Mouse (Mus musculus) embryonic facial prominence, embryonic 13.5 days (tissue): ENCODE measurements around the gene Tbc1d4. TPM values are rescaled to one million over a fixed set of nuclear protein-coding genes. Genes with fewer than 3 reads are reported as not detected.

ENCODE experiments used
- ATAC-seq: fragments of 200-750 bp; cut with Nextera tagmentation; 2 replicates; pipeline ENCODE4 v1.8.0; 2017; ENCODE audit warnings: low read depth; ENCODE audit not compliant: insufficient number of reproducible peaks, insufficient read depth, low FRiP score, low TSS enrichment
- H3K27ac ChIP-seq: fragments of 300-500 bp; sonication (generic); 2 replicates; pipeline ENCODE4 v1.5.1; 2015; ENCODE audit warnings: moderate library complexity, mild to moderate bottlenecking, inconsistent platforms
- H3K27me3 ChIP-seq: fragments of 300-500 bp; sonication (generic); 2 replicates; pipeline ENCODE4 v1.6.1; 2015; ENCODE audit warnings: mild to moderate bottlenecking, inconsistent platforms
- H3K36me3 ChIP-seq: fragments of 300-500 bp; sonication (generic); 2 replicates; pipeline ENCODE4 v1.6.1; 2015; ENCODE audit warnings: mild to moderate bottlenecking, inconsistent platforms
- H3K4me1 ChIP-seq: fragments of 300-500 bp; sonication (generic); 2 replicates; pipeline ENCODE4 v1.6.1; 2015; ENCODE audit warnings: inconsistent platforms
- H3K4me2 ChIP-seq: fragments of 300-500 bp; sonication (generic); 2 replicates; pipeline ENCODE4 v1.6.1; 2015; ENCODE audit warnings: moderate library complexity, mild to moderate bottlenecking, inconsistent platforms
- H3K4me3 ChIP-seq: fragments of 300-500 bp; sonication (generic); 2 replicates; pipeline ENCODE4 v1.5.1; 2015; ENCODE audit warnings: mild to moderate bottlenecking, inconsistent platforms
- H3K9ac ChIP-seq: fragments of 300-500 bp; sonication (generic); 2 replicates; pipeline ENCODE4 v1.6.1; 2015; ENCODE audit warnings: mild to moderate bottlenecking, inconsistent platforms
- H3K9me3 ChIP-seq: fragments of 300-500 bp; sonication (generic); 2 replicates; pipeline ENCODE4 v1.6.1; 2016; ENCODE audit warnings: inconsistent platforms
- WGBS: fragments of 180-500 bp; shearing (Covaris S2); methylation state at CpG from one replicate; pipeline ENCODE4 v1.1.7; 2015; ENCODE audit warnings: mixed read lengths; 5-methylcytosine and 5-hydroxymethylcytosine counted together
- polyA plus RNA-seq: library from polyadenylated mRNA; unstranded; fragments of >200 nt; fragmentation: Nextera tagmentation; extraction: Ambion mirVana; gene quantifications from 2 replicates; pipeline ENCODE4 v1.2.1, GENCODE M21; 2015

Gene Tbc1d4
- polyA plus RNA-seq, 1 experiment from 2014 or later = 11.1 TPM

DNA sequence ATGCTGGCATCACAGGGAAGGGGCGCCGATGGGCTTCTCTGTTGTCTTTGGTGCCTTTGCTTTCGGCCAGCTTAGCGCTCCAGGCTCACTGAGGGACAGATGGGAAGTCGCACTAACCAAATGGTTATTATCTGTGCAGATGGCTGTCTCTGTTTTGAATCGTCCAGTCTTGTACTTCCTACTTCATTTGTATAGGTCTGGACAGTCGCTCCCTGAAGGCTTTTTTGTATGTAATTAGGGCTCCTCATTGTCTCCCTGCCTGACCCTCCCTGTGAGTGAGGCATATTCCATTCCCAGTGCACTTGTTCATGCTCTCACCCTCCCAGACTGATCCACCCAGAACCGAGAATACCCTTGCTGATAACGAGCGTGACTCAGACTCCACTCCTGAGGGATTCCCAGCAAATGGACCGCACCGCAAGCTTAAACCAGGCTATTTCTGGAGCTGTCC is 47.7 kb downstream of the Tbc1d4 start:
- 68% methylated on average over 12 of the region's 12 CpGs for WGBS
- H3K27me3 ChIP-seq = no peaks in the 10 kb centered on the region
- no peak overlapping the region for H3K4me2 ChIP-seq
- peaks cover 4% of the 10 kb centered on the region; the same call in 1 of the 2 replicates for H3K4me1 ChIP-seq
- no peaks in the 10 kb centered on the region for H3K36me3 ChIP-seq
- no peak overlapping the region for H3K4me3 ChIP-seq
- H3K9me3 ChIP-seq = no peaks in the 10 kb centered on the region
- no peak for ATAC-seq
- H3K9ac ChIP-seq = no peak overlapping the region
- no peak overlapping the region for H3K27ac ChIP-seq

DNA sequence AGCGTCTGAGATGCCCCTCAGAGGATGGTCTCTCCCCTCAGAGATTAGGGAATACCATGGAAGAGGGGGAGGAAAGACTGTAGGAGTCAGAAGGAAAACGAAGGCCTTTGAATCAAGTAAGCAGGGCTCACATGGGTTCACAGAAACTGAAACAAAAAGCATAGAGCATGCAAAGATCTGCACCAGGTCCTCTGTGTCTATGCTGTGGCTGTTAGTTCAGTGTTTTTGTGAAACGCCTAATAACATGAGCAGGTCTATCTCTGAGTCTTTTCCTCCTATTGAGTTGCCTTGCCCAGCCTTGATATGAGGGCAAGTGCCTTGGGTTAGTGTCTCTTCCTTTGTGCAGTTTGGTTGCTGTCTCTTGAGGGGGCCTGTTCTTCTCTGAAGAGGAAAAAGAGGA is 49.5 kb downstream of the Tbc1d4 start:
- WGBS = 82% methylated on average over 3 of the region's 3 CpGs
- no peak overlapping the region for H3K4me2 ChIP-seq

GRCm38 (mm10) chr14:101548885-101549573 is 60.0 kb downstream of the Tbc1d4 start:
- H3K27ac ChIP-seq = no peak overlapping the region
- no peaks in the 10 kb centered on the region for H3K36me3 ChIP-seq
- peaks cover 9% of the 10 kb centered on the region; the same call in 1 of the 2 replicates for H3K4me1 ChIP-seq
- no peaks in the 10 kb centered on the region for H3K9me3 ChIP-seq
- no peak overlapping the region for H3K9ac ChIP-seq
- no peak for ATAC-seq
- 83% methylated on average over 20 of the region's 20 CpGs for WGBS
- H3K4me2 ChIP-seq = no peak overlapping the region
- H3K27me3 ChIP-seq = no peaks in the 10 kb centered on the region
- H3K4me3 ChIP-seq = no peak overlapping the region

More for the DNA sequence above, 49.5 kb downstream of the Tbc1d4 start:
- Histone ChIP-seq H3K9ac (no peak overlapping the region), H3K4me3 (no peak overlapping the region), H3K27me3 (no peaks in the 10 kb centered on the region), H3K9me3 (no peaks in the 10 kb centered on the region), H3K36me3 (no peaks in the 10 kb centered on the region), H3K27ac (no peak overlapping the region), H3K4me1 (peaks cover 10% of the 10 kb centered on the region; the same call in 1 of the 2 replicates)
- ATAC-seq = no peak

DNA sequence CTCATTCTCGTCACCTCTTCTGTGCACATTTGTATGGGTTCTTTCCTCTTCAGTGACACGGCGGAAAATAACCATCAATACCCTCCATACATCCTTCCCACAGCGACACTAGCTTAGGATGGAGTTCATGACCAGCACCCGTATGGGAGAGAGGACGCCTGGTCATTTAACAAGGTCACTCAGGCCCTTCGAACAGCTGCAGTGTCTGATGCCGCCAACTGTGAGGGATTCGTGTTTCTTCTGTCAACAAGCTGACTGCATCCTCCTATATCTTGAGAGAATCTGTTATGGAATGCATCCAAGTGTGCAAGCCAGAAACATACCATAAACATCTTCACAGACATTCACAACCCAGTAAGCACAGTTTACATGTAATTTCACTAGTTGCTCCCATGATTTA is 67.1 kb downstream of the Tbc1d4 start:
- H3K27ac ChIP-seq = no peak overlapping the region
- no peak overlapping the region for H3K4me2 ChIP-seq
- H3K9ac ChIP-seq = no peak overlapping the region
- H3K4me1 ChIP-seq = peaks cover 9% of the 10 kb centered on the region
- no peaks in the 10 kb centered on the region for H3K27me3 ChIP-seq
- H3K36me3 ChIP-seq = no peaks in the 10 kb centered on the region
- WGBS = 79% methylated on average over 9 of the region's 9 CpGs
- H3K4me3 ChIP-seq = no peak overlapping the region
- H3K9me3 ChIP-seq = no peaks in the 10 kb centered on the region
- ATAC-seq = no peak

GRCm38 (mm10) chr14:101541141-101541540 is 67.8 kb downstream of the Tbc1d4 start:
- 87% methylated on average over 5 of the region's 5 CpGs for WGBS
- no peaks in the 10 kb centered on the region for H3K27me3 ChIP-seq
- peaks cover 7% of the 10 kb centered on the region for H3K4me1 ChIP-seq
- H3K9me3 ChIP-seq = no peaks in the 10 kb centered on the region
- no peak overlapping the region for H3K9ac ChIP-seq
- no peak for ATAC-seq
- no peak overlapping the region for H3K4me2 ChIP-seq
- no peak overlapping the region for H3K4me3 ChIP-seq
- H3K27ac ChIP-seq = no peak overlapping the region
- H3K36me3 ChIP-seq = no peaks in the 10 kb centered on the region

DNA sequence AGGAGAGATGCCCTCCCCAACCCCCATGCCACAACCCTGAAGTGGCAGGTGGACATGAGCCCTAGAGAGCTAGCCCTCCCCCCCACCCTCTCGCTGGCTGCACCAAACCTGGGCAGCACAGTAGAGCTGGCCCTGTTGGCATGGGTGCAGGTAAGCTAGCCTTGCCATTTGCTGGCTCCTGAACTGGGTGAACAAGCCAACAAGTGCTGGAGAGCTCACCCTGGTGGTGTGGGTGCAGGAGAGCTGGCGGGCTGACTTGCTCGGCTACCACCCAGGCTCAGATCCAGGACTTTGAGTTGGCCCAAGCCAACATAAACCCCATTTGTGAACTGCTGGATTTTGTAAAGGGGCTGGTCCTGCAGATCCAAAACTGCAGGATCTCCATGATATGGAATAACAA is 68.5 kb downstream of the Tbc1d4 start:
- Histone ChIP-seq H3K27ac (no peak overlapping the region), H3K4me2 (no peak overlapping the region), H3K4me1 (peaks cover 2% of the 10 kb centered on the region; the same call in 1 of the 2 replicates), H3K36me3 (no peaks in the 10 kb centered on the region), H3K9ac (no peak overlapping the region), H3K9me3 (no peaks in the 10 kb centered on the region), H3K4me3 (no peak overlapping the region), H3K27me3 (no peaks in the 10 kb centered on the region)
- no peak for ATAC-seq
- WGBS = 95% methylated on average over 3 of the region's 3 CpGs

GRCm38 (mm10) chr14:101537906-101538305 is 71.1 kb downstream of the Tbc1d4 start:
- H3K36me3 ChIP-seq = no peaks in the 10 kb centered on the region
- no peak overlapping the region for H3K9ac ChIP-seq
- no peak overlapping the region for H3K4me2 ChIP-seq
- no peak overlapping the region for H3K27ac ChIP-seq
- no peak for ATAC-seq
- H3K4me3 ChIP-seq = no peak overlapping the region
- H3K27me3 ChIP-seq = no peaks in the 10 kb centered on the region
- WGBS = 48% methylated on average over 2 of the region's 2 CpGs
- no peaks in the 10 kb centered on the region for H3K9me3 ChIP-seq
- H3K4me1 ChIP-seq = no peaks in the 10 kb centered on the region; the same call in 1 of the 2 replicates

- Histone ChIP-seq H3K4me3 (no peak overlapping the region), H3K27ac (no peak overlapping the region), H3K4me2 (no peak overlapping the region), H3K36me3 (no peaks in the 10 kb centered on the region), H3K9me3 (no peaks in the 10 kb centered on the region), H3K27me3 (no peaks in the 10 kb centered on the region), H3K4me1 (no peaks in the 10 kb centered on the region; the same call in 1 of the 2 replicates), H3K9ac (no peak overlapping the region)
- no peak for ATAC-seq
- 46% methylated on average over 1 of the region's 1 CpGs for WGBS
Measured at GRCm38 (mm10) chr14:101537413-101537812, 71.6 kb downstream of the Tbc1d4 start.

DNA sequence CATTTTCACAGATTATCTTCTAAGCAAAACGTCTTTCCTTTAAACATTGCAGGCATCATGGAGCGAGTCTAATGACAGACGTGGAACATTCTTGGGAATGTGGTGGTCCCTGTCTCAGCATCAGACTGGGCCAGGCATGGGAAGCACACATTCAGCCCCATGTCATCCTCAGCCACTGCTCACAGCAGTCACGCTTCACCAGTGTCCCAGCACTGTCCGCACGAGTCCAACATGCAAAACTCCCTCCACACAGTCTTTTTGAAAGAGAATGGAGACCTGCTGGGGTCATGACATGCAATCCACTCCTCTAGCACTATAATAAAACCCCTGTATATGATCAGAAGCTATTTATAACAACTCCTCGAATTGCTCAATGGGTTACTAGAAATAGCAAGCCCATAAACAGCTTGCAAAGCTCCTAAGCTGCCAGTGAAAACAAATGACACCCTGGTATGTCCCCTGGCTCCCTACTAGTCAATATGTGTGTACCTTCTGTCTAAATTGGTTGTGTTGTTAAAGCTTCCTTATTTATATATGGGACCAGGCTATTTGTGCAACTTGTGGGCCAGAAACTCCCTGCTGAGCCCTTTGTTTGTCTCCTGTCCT is 76.8 kb downstream of the Tbc1d4 start:
- ATAC-seq = no peak
- Histone ChIP-seq H3K4me3 (no peak overlapping the region), H3K9me3 (no peaks in the 10 kb centered on the region), H3K9ac (no peak overlapping the region), H3K27me3 (no peaks in the 10 kb centered on the region), H3K27ac (no peak overlapping the region), H3K4me1 (no peaks in the 10 kb centered on the region), H3K4me2 (no peak overlapping the region), H3K36me3 (no peaks in the 10 kb centered on the region)
- 77% methylated on average over 7 of the region's 7 CpGs for WGBS

DNA sequence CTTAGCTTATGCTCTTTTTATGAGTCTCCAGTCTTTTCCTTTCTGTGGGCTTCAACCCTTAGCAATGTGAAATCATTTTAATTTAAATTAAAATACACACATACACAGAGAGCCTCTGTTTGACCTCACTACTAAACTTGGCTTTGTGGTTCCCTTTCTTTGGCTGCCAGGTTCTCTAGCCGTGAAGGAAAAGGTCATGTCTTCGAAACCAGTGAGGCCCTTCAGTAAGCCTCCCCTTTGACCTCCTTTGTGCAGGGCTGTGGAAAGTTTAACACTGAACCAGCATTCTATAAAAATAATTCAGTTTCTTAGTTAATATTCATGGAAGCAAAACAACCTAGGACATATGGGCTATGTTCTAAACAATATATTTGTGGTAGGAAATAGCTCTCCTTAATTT is 78.5 kb downstream of the Tbc1d4 start:
- H3K9me3 ChIP-seq = no peaks in the 10 kb centered on the region
- H3K4me3 ChIP-seq = no peak overlapping the region
- no peak for ATAC-seq
- no peaks in the 10 kb centered on the region for H3K36me3 ChIP-seq
- no peak overlapping the region for H3K27ac ChIP-seq
- no peak overlapping the region for H3K9ac ChIP-seq
- H3K4me1 ChIP-seq = no peaks in the 10 kb centered on the region
- H3K27me3 ChIP-seq = no peaks in the 10 kb centered on the region
- H3K4me2 ChIP-seq = no peak overlapping the region
- WGBS = 70% methylated on average over 2 of the region's 2 CpGs

- WGBS = 89% methylated on average over 6 of the region's 6 CpGs
- no peaks in the 10 kb centered on the region for H3K27me3 ChIP-seq
- H3K9me3 ChIP-seq = no peaks in the 10 kb centered on the region
- H3K36me3 ChIP-seq = no peaks in the 10 kb centered on the region
- no peak overlapping the region for H3K4me3 ChIP-seq
- no peak for ATAC-seq
- no peaks in the 10 kb centered on the region for H3K4me1 ChIP-seq
- H3K4me2 ChIP-seq = no peak overlapping the region
- H3K27ac ChIP-seq = no peak overlapping the region
- H3K9ac ChIP-seq = no peak overlapping the region
Measured at GRCm38 (mm10) chr14:101529194-101529593, 79.8 kb downstream of the Tbc1d4 start.

DNA sequence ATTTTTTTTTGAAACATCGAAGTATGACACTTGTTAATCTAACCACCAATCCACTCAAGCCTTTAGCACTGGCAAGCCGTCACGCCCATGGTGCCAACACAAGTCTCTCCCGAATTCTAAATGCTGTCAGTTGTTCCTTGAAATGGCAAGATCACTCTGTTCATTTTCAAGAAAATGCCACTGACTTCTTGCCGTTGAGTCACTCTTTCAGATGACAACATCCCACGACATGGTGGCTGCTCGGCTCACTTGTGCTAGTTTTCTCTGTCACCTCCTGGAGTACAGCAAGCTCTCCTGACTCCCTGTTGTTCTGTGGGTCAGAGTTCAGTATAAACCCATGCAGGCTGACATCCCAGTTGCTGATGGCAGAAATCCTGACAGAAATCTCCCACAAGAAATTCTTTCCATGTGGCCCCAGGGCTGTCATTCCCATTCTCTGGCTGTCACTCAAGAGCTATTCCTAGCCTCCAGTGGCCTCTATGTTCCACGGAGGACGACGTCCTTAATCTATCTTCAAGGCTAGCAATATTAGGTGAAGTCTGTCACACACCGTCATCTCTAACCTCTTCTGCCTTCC is 81.5 kb downstream of the Tbc1d4 start:
- WGBS = 80% methylated on average over 11 of the region's 11 CpGs
- H3K4me1 ChIP-seq = no peaks in the 10 kb centered on the region
- ATAC-seq = no peak

More for the DNA sequence above, 81.5 kb downstream of the Tbc1d4 start:
- H3K4me2 ChIP-seq = no peak overlapping the region
- no peaks in the 10 kb centered on the region for H3K9me3 ChIP-seq
- H3K9ac ChIP-seq = no peak overlapping the region
- H3K27me3 ChIP-seq = no peaks in the 10 kb centered on the region
- no peak overlapping the region for H3K4me3 ChIP-seq
- H3K36me3 ChIP-seq = no peaks in the 10 kb centered on the region
- no peak overlapping the region for H3K27ac ChIP-seq
